Mouse (Mus musculus): ENCODE data around the gene Cux2. TPM values are rescaled to one million over a fixed set of nuclear protein-coding genes. Genes with fewer than 3 reads are reported as not detected.

Cux2 gene
- polyA plus RNA-seq, 1 experiment = 1.2 TPM

DNA sequence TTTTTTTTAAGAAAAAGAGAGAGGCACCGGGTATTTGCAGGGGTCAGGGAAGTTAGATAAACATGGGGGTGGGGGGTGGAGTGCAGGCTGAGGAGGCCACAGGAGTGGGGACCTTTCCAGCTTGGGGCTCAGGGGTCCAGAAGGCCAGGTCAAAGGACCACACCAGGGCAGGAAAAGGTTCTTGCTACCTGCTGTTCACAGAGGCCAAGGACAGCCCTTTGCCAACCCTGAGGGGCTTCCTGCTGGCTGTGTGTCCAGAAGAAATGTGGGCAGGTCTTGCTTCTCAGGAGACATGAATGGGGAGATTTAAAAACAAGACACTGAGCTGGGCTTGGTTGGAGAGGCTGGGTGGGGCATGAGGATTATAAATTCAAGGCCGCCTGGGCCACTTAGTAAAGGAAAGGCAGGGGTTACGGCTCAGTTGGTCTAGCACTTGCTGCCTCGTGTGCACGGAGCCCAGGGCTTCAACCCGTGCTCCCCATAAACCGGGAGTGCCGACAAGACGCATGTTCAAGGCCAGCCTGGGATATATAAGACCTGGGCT, 160.0 kb downstream of the Cux2 start:
- 0 out of 2 replicates have a peak, but pooled peaks cover 1% of the 10 kb centered on the region for H3K27me3 ChIP-seq (ENCODE audit: control insufficient read depth, insufficient read depth, low read length)
- H3K4me3 ChIP-seq (ENCODE audit: extremely low read depth, insufficient read depth, insufficient read length) = no peak overlapping the region
- 78% methylated on average over 9 of the region's 9 CpGs for WGBS
- H3K36me3 ChIP-seq (ENCODE audit: control insufficient read depth, insufficient read depth, low read length) = no peaks in the 10 kb centered on the region
- no peak overlapping the region for H3K27ac ChIP-seq (ENCODE audit: insufficient read depth, low read length)
- no peak for DNase-seq (ENCODE audit: low read depth in 1 of 2, low spot score in 2 of 2)
- no peak for TF ChIP-seq POLR2A (IDR thresholded peaks at IDR 0.05; ENCODE audit: low read depth, low read length)
- no peak for TF ChIP-seq CTCF (IDR thresholded peaks at IDR 0.05; ENCODE audit: extremely low read depth, insufficient read depth, insufficient read length, insufficient replicate concordance)
- H3K4me1 ChIP-seq (ENCODE audit: control insufficient read depth, insufficient read depth, insufficient read length) = no peaks in the 10 kb centered on the region

GRCm38 (mm10) chr5:121889375-121889774, 160.5 kb downstream of the Cux2 start:
- H3K36me3 ChIP-seq (ENCODE audit: control insufficient read depth, insufficient read depth, low read length) = no peaks in the 10 kb centered on the region

GRCm38 (mm10) chr5:121883356-121883755, 166.5 kb downstream of the Cux2 start:
- no peak overlapping the region for H3K27ac ChIP-seq (ENCODE audit: insufficient read depth, low read length)
- TF ChIP-seq POLR2A (IDR thresholded peaks at IDR 0.05; ENCODE audit: low read depth, low read length) (no peak), CTCF (IDR thresholded peaks at IDR 0.05; ENCODE audit: extremely low read depth, insufficient read depth, insufficient read length, insufficient replicate concordance) (no peak)
- H3K27me3 ChIP-seq (ENCODE audit: control insufficient read depth, insufficient read depth, low read length) = no peaks in the 10 kb centered on the region
- no peaks in the 10 kb centered on the region for H3K4me1 ChIP-seq (ENCODE audit: control insufficient read depth, insufficient read depth, insufficient read length)
- H3K36me3 ChIP-seq (ENCODE audit: control insufficient read depth, insufficient read depth, low read length) = no peaks in the 10 kb centered on the region
- no peak overlapping the region for H3K4me3 ChIP-seq (ENCODE audit: extremely low read depth, insufficient read depth, insufficient read length)
- 88% methylated on average over 8 of the region's 8 CpGs for WGBS
- no peak for DNase-seq (ENCODE audit: low read depth in 1 of 2, low spot score in 2 of 2)

More at GRCm38 (mm10) chr5:121889375-121889774, 160.5 kb downstream of the Cux2 start:
- H3K27me3 ChIP-seq (ENCODE audit: control insufficient read depth, insufficient read depth, low read length) = no peaks in the 10 kb centered on the region
- DNase-seq (ENCODE audit: low read depth in 1 of 2, low spot score in 2 of 2) = no peak
- H3K4me3 ChIP-seq (ENCODE audit: extremely low read depth, insufficient read depth, insufficient read length) = no peak overlapping the region
- 82% methylated on average over 13 of the region's 13 CpGs for WGBS
- H3K27ac ChIP-seq (ENCODE audit: insufficient read depth, low read length) = no peak overlapping the region
- TF ChIP-seq CTCF (IDR thresholded peaks at IDR 0.05; ENCODE audit: extremely low read depth, insufficient read depth, insufficient read length, insufficient replicate concordance) (no peak), POLR2A (IDR thresholded peaks at IDR 0.05; ENCODE audit: low read depth, low read length) (no peak)
- H3K4me1 ChIP-seq (ENCODE audit: control insufficient read depth, insufficient read depth, insufficient read length) = no peaks in the 10 kb centered on the region

DNA sequence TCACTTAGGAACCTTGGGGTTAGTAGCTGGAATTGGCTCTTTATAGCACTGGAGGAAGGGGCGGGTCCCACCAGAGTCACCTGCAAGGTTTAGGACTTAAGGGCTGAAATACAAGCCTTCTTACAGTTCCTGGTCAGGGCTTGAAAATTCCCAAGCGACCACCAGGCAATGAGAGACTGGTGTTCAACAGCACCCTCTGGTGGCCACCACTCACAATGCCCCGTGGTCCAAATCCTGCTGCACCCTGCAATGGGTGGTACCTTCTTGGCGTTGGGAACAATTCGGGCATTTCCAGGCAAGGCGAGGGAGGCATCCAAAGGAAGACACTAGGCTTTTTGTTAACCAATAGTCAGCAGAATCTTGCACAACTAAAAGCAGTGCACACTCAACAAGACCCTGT, 170.7 kb downstream of the Cux2 start:
- H3K27me3 ChIP-seq (ENCODE audit: control insufficient read depth, insufficient read depth, low read length) = no peaks in the 10 kb centered on the region
- no peak overlapping the region for H3K27ac ChIP-seq (ENCODE audit: insufficient read depth, low read length)
- no peaks in the 10 kb centered on the region for H3K36me3 ChIP-seq (ENCODE audit: control insufficient read depth, insufficient read depth, low read length)
- H3K4me1 ChIP-seq (ENCODE audit: control insufficient read depth, insufficient read depth, insufficient read length) = no peaks in the 10 kb centered on the region
- 64% methylated on average over 6 of the region's 6 CpGs for WGBS
- peak; percentile 12 to 18 for DNase-seq (ENCODE audit: low read depth in 1 of 2, low spot score in 2 of 2)
- H3K4me3 ChIP-seq (ENCODE audit: extremely low read depth, insufficient read depth, insufficient read length) = no peak overlapping the region
- TF ChIP-seq CTCF (IDR thresholded peaks at IDR 0.05; ENCODE audit: extremely low read depth, insufficient read depth, insufficient read length, insufficient replicate concordance) = peak; percentile 84
- TF ChIP-seq POLR2A (IDR thresholded peaks at IDR 0.05; ENCODE audit: low read depth, low read length) = no peak

GRCm38 (mm10) chr5:121878703-121879102, 171.2 kb downstream of the Cux2 start:
- DNase-seq (ENCODE audit: low read depth in 1 of 2, low spot score in 2 of 2) = no peak
- no peak for TF ChIP-seq CTCF (IDR thresholded peaks at IDR 0.05; ENCODE audit: extremely low read depth, insufficient read depth, insufficient read length, insufficient replicate concordance)
- TF ChIP-seq POLR2A (IDR thresholded peaks at IDR 0.05; ENCODE audit: low read depth, low read length) = no peak
- Histone ChIP-seq H3K27me3 (ENCODE audit: control insufficient read depth, insufficient read depth, low read length) (no peaks in the 10 kb centered on the region), H3K36me3 (ENCODE audit: control insufficient read depth, insufficient read depth, low read length) (no peaks in the 10 kb centered on the region), H3K4me3 (ENCODE audit: extremely low read depth, insufficient read depth, insufficient read length) (no peak overlapping the region), H3K4me1 (ENCODE audit: control insufficient read depth, insufficient read depth, insufficient read length) (no peaks in the 10 kb centered on the region), H3K27ac (ENCODE audit: insufficient read depth, low read length) (no peak overlapping the region)
- 79% methylated on average over 17 of the region's 17 CpGs for WGBS

GRCm38 (mm10) chr5:121876901-121877300, 173.0 kb downstream of the Cux2 start:
- no peak for TF ChIP-seq CTCF (IDR thresholded peaks at IDR 0.05; ENCODE audit: extremely low read depth, insufficient read depth, insufficient read length, insufficient replicate concordance)
- TF ChIP-seq POLR2A (IDR thresholded peaks at IDR 0.05; ENCODE audit: low read depth, low read length) = no peak
- Histone ChIP-seq H3K36me3 (ENCODE audit: control insufficient read depth, insufficient read depth, low read length) (no peaks in the 10 kb centered on the region), H3K4me1 (ENCODE audit: control insufficient read depth, insufficient read depth, insufficient read length) (no peaks in the 10 kb centered on the region), H3K4me3 (ENCODE audit: extremely low read depth, insufficient read depth, insufficient read length) (no peak overlapping the region), H3K27me3 (ENCODE audit: control insufficient read depth, insufficient read depth, low read length) (no peaks in the 10 kb centered on the region), H3K27ac (ENCODE audit: insufficient read depth, low read length) (no peak overlapping the region)
- no peak for DNase-seq (ENCODE audit: low read depth in 1 of 2, low spot score in 2 of 2)
- WGBS = 88% methylated on average over 12 of the region's 12 CpGs

- no peaks in the 10 kb centered on the region for H3K27me3 ChIP-seq (ENCODE audit: control insufficient read depth, insufficient read depth, low read length)
- 89% methylated on average over 12 of the region's 12 CpGs for WGBS
- no peak for DNase-seq (ENCODE audit: low read depth in 1 of 2, low spot score in 2 of 2)
- H3K27ac ChIP-seq (ENCODE audit: insufficient read depth, low read length) = no peak overlapping the region
- H3K4me1 ChIP-seq (ENCODE audit: control insufficient read depth, insufficient read depth, insufficient read length) = no peaks in the 10 kb centered on the region
- H3K36me3 ChIP-seq (ENCODE audit: control insufficient read depth, insufficient read depth, low read length) = no peaks in the 10 kb centered on the region
- no peak overlapping the region for H3K4me3 ChIP-seq (ENCODE audit: extremely low read depth, insufficient read depth, insufficient read length)
- TF ChIP-seq CTCF (IDR thresholded peaks at IDR 0.05; ENCODE audit: extremely low read depth, insufficient read depth, insufficient read length, insufficient replicate concordance) (no peak), POLR2A (IDR thresholded peaks at IDR 0.05; ENCODE audit: low read depth, low read length) (no peak)
Measured at GRCm38 (mm10) chr5:121875041-121875440, 174.9 kb downstream of the Cux2 start.

Measured in spleen, adult 2 months (tissue).